Mouse (Mus musculus): ENCODE measurements around the gene Sept9. TPM values are rescaled to one million over a fixed set of nuclear protein-coding genes. Genes with fewer than 3 reads are reported as not detected.

Sept9 gene
- polyA plus RNA-seq, 1 experiment: not detected

DNA sequence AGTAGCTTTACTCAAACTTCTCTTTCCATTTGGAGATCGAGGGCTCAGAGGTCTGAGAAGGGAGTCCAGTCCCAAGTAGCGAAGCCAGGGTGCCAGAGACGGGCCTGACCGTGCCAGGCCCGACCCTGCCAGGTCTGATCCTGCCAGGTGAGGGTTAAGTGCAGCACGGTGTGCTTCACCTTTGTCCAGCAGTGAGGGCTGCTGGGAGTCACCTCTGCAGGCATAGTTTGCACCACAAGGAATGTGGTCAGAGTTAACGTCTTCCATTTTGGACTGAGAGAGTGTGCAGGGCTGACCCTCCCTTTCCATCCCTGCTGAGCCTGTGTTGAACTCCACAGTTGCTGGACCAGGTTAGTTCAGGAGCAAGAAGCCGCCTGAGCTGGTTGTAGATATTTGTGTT lies 77.5 kb downstream of the Sept9 start:
- Histone ChIP-seq H3K4me1 (ENCODE audit: control insufficient read depth, insufficient read depth, low read length) (peaks cover 16% of the 10 kb centered on the region), H3K4me3 (ENCODE audit: insufficient read depth, low read depth, low read length) (no peak overlapping the region), H3K27ac (ENCODE audit: insufficient read depth, low read depth, low read length) (no peak overlapping the region)
- TF ChIP-seq CTCF (IDR thresholded peaks at IDR 0.05; ENCODE audit: insufficient read depth, low read depth, low read length) (no peak), POLR2A (IDR thresholded peaks at IDR 0.05; ENCODE audit: insufficient read depth, low read depth, low read length) (no peak)
- WGBS: 82% methylated on average over 8 of the region's 8 CpGs

DNA sequence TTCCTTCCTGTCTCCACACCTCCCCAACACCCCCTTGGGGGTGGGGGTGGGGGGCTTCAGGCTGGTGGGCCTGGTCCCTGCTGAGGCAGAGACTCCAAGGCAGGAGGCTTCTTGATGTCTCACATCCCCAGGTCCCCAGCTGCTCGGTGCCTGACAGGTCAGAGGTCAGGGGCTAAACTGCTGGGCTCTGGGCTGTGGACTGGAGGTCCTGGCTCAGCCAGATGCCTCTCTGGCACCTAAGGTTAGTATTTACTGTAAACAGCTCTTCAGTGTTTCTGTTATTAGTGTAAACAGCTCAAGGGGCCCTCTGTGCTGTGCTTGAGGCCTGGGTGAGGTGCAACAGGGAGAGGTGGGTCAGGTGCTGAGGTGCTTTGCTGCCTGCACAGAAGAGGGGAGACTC lies 78.7 kb downstream of the Sept9 start:
- no peak for TF ChIP-seq CTCF (IDR thresholded peaks at IDR 0.05; ENCODE audit: insufficient read depth, low read depth, low read length)
- no peak for TF ChIP-seq POLR2A (IDR thresholded peaks at IDR 0.05; ENCODE audit: insufficient read depth, low read depth, low read length)
- peaks cover 19% of the 10 kb centered on the region for H3K4me1 ChIP-seq (ENCODE audit: control insufficient read depth, insufficient read depth, low read length)
- WGBS: 81% methylated on average over 1 of the region's 1 CpGs
- H3K4me3 ChIP-seq (ENCODE audit: insufficient read depth, low read depth, low read length): no peak overlapping the region
- no peak overlapping the region for H3K27ac ChIP-seq (ENCODE audit: insufficient read depth, low read depth, low read length)

- TF ChIP-seq CTCF (IDR thresholded peaks at IDR 0.05; ENCODE audit: insufficient read depth, low read depth, low read length) (no peak), POLR2A (IDR thresholded peaks at IDR 0.05; ENCODE audit: insufficient read depth, low read depth, low read length) (no peak)
- H3K4me3 ChIP-seq (ENCODE audit: insufficient read depth, low read depth, low read length): no peak overlapping the region
Measured at GRCm38 (mm10) chr11:117278514-117278913, 79.1 kb downstream of the Sept9 start.

DNA sequence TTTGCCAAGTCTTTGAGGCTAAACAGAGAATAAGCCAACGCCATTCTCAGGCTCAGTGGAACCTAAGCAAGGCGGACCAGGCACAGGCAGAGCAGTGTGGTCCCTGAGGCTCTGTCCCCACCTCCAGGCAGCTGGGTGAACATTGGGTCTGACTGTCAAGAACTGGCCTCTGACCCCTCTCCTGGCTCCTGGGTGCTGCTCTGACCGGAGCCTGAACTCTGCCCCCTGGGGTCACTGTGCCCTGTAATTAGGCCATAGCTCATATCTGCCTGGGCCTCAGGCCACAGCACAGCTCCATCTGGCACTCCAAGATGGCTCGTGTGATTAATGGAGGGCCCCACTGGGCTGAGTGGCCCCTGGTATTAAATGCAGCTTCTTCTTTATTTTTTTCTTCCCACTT lies 80.5 kb downstream of the Sept9 start:
- Histone ChIP-seq H3K4me3 (ENCODE audit: insufficient read depth, low read depth, low read length) (no peak overlapping the region), H3K27ac (ENCODE audit: insufficient read depth, low read depth, low read length) (no peak overlapping the region), H3K4me1 (ENCODE audit: control insufficient read depth, insufficient read depth, low read length) (peaks cover 21% of the 10 kb centered on the region)
- TF ChIP-seq POLR2A (IDR thresholded peaks at IDR 0.05; ENCODE audit: insufficient read depth, low read depth, low read length): no peak
- TF ChIP-seq CTCF (IDR thresholded peaks at IDR 0.05; ENCODE audit: insufficient read depth, low read depth, low read length): no peak
- WGBS: 85% methylated on average over 4 of the region's 4 CpGs

More at GRCm38 (mm10) chr11:117278514-117278913, 79.1 kb downstream of the Sept9 start:
- 85% methylated on average over 13 of the region's 13 CpGs for WGBS
- no peak overlapping the region for H3K27ac ChIP-seq (ENCODE audit: insufficient read depth, low read depth, low read length)
- peaks cover 19% of the 10 kb centered on the region for H3K4me1 ChIP-seq (ENCODE audit: control insufficient read depth, insufficient read depth, low read length)

DNA sequence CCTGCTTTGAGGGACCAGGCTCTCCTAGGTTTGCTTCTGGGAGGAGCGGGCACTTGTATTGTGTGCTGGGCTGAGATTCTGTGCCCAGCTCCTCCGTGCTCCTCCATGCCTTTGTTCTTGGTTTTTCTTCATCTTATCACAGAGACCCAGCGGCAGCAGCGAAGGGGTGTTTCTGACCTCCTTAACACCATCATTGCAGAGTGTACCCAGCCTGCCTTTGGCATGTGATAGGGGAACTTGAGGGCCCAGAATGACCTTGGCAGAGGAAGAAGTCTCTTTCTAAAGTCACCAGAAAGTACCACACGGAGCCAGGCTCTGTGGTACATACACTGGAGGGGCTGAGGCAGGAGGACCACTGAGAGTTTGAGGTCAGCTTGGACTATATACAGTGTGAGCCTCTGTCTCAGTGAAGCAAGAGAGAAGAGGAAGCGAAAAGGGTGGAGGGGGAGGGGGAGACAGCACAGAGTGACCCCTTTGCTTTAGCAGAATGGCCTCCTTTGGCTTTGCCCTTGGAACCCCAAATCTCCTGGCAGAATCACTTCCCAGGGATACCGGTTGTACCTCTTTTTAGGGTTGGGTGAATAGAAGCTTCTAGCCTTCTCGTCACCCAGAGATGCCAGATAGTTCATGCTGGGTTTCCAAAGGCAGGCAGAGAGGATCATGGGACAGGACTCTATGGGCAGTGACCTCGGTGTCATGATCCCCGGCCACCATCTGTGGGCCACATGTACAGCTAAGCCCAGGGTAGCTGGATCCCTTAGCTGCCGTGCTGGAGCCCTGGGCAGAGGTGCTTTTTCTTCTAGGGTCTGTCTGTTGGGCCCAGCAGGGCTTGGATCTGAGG lies 83.8 kb downstream of the Sept9 start:
- TF ChIP-seq POLR2A (IDR thresholded peaks at IDR 0.05; ENCODE audit: insufficient read depth, low read depth, low read length): no peak
- TF ChIP-seq CTCF (IDR thresholded peaks at IDR 0.05; ENCODE audit: insufficient read depth, low read depth, low read length): no peak
- Histone ChIP-seq H3K4me1 (ENCODE audit: control insufficient read depth, insufficient read depth, low read length) (peaks cover 19% of the 10 kb centered on the region), H3K4me3 (ENCODE audit: insufficient read depth, low read depth, low read length) (no peak overlapping the region), H3K27ac (ENCODE audit: insufficient read depth, low read depth, low read length) (no peak overlapping the region)
- whole genome bisulfite sequencing: 80% methylated on average over 11 of the region's 11 CpGs

DNA sequence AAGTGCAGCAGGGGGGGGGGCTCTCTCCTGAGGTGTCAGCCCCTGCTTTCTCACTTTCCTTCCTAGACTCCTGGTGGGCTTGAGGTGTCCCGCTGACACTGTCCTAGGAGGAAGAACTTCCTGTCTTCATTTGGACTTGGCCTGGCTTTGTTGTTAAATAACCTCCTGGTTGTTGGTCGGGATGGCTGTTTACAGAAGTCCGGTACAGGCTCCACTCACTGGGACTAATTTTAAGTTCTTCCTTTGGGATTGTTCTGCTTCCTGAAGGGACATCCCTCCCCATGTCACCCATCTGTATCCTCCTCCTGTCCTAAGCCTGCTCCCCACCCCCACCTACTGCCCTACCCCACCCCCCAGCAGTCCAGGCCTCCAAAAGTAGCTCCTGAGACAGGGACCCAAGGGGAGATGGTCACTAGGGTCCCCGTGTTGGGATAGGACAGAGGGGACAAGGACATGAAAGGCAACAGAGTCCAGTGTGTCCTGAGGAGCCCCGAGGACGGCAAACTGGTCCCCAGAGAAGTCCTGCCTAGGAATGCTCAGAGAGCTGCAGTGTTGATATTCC lies 84.5 kb downstream of the Sept9 start:
- H3K4me1 ChIP-seq (ENCODE audit: control insufficient read depth, insufficient read depth, low read length): peaks cover 19% of the 10 kb centered on the region
- H3K4me3 ChIP-seq (ENCODE audit: insufficient read depth, low read depth, low read length): no peak overlapping the region
- no peak for TF ChIP-seq POLR2A (IDR thresholded peaks at IDR 0.05; ENCODE audit: insufficient read depth, low read depth, low read length)
- TF ChIP-seq CTCF (IDR thresholded peaks at IDR 0.05; ENCODE audit: insufficient read depth, low read depth, low read length): no peak
- no peak overlapping the region for H3K27ac ChIP-seq (ENCODE audit: insufficient read depth, low read depth, low read length)
- 77% methylated on average over 6 of the region's 6 CpGs for WGBS

DNA sequence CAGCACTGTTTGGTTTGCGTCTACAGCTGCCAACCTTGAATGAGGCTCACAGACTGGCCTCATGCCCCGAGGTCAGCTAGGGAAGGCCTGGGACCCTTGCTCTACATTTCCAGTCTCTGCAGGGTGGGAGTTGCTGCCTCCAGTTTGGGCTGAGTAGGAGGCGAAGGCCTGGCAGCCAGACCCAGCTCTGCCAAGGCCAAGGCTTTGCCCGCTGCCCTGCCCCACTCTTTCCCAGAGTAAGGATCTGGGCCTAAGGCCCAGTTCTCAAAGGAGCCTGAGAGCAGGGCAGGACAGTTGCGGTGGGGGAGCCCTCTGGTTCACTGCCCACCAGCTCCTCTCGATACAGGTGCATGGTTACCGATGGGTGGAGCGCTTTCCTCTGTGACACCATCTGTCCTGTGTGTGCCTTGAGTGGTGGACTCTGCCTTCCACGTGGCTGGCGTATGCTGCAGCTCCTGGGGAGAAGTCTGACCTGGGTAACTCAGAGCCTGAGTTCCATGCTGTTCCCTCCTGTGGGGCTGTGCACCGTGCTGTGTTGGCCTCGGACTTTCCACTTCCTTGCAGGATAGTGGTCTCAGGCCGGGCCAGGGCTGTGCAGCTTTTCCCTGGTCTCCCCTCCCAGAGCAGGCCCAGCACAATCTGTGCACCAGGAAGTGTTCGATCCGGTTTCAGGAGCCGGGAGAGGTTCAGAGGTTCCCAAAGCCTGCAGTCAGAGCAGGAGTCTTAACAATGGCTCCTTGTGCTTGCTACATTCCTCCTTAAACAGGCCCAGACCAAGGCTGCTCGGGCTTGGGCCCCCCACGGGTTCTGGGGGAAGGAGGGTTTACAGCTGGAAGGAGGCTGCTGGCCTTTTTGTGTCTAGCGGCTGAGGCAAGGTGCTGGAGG lies 85.5 kb downstream of the Sept9 start:
- Histone ChIP-seq H3K27ac (ENCODE audit: insufficient read depth, low read depth, low read length) (0 out of 2 replicates have a peak overlapping the region, but pooled peaks have one; percentile 4), H3K4me1 (ENCODE audit: control insufficient read depth, insufficient read depth, low read length) (peaks cover 19% of the 10 kb centered on the region), H3K4me3 (ENCODE audit: insufficient read depth, low read depth, low read length) (no peak overlapping the region)
- 70% methylated on average over 19 of the region's 19 CpGs for WGBS
- TF ChIP-seq CTCF (IDR thresholded peaks at IDR 0.05; ENCODE audit: insufficient read depth, low read depth, low read length) (no peak), POLR2A (IDR thresholded peaks at IDR 0.05; ENCODE audit: insufficient read depth, low read depth, low read length) (no peak)

GRCm38 (mm10) chr11:117285606-117285931 lies 86.1 kb downstream of the Sept9 start:
- Histone ChIP-seq H3K4me3 (ENCODE audit: insufficient read depth, low read depth, low read length) (no peak overlapping the region), H3K4me1 (ENCODE audit: control insufficient read depth, insufficient read depth, low read length) (peaks cover 21% of the 10 kb centered on the region), H3K27ac (ENCODE audit: insufficient read depth, low read depth, low read length) (no peak overlapping the region)
- 75% methylated on average over 10 of the region's 10 CpGs for WGBS
- TF ChIP-seq POLR2A (IDR thresholded peaks at IDR 0.05; ENCODE audit: insufficient read depth, low read depth, low read length): no peak

GRCm38 (mm10) chr11:117287792-117288191 lies 88.3 kb downstream of the Sept9 start:
- Histone ChIP-seq H3K4me1 (ENCODE audit: control insufficient read depth, insufficient read depth, low read length) (peaks cover 36% of the 10 kb centered on the region), H3K27ac (ENCODE audit: insufficient read depth, low read depth, low read length) (no peak overlapping the region), H3K4me3 (ENCODE audit: insufficient read depth, low read depth, low read length) (no peak overlapping the region)
- no peak for TF ChIP-seq CTCF (IDR thresholded peaks at IDR 0.05; ENCODE audit: insufficient read depth, low read depth, low read length)
- no peak for TF ChIP-seq POLR2A (IDR thresholded peaks at IDR 0.05; ENCODE audit: insufficient read depth, low read depth, low read length)
- WGBS: 92% methylated on average over 3 of the region's 3 CpGs
